Mouse (Mus musculus): ENCODE measurements around the gene Upp2.

Upp2 gene

GRCm38 (mm10) chr2:58567066-58567810, at the start of gene Upp2, which contains the start of gene Acvr1:
Upp2 (plus strand) TSS chr2:58567298.
Acvr1 (minus strand) TSS chr2:58567157.
- peak; percentile 81 for DNase-seq (ENCODE audit: extremely low spot score, low spot score)

DNA sequence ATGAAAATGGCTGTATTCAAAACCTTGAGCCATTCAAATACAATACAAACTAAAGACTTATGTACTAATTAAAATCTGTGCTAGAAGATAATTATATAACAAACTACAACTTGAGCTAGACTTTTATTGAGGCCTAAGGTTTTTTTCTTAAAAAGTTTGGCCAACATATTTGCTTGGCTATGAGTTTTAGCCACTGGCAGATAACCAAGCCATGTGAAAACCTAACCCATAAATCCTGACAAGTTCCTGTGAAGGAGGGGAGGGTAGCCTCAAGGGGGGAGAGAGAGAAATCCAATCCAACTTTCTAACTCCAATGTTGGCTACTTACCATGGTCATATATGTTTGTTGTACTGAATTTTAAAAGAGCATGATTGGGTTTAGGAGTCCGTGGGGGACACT, 48.6 kb upstream of the Upp2 start:
- no peak for DNase-seq (ENCODE audit: extremely low spot score, low spot score)

DNA sequence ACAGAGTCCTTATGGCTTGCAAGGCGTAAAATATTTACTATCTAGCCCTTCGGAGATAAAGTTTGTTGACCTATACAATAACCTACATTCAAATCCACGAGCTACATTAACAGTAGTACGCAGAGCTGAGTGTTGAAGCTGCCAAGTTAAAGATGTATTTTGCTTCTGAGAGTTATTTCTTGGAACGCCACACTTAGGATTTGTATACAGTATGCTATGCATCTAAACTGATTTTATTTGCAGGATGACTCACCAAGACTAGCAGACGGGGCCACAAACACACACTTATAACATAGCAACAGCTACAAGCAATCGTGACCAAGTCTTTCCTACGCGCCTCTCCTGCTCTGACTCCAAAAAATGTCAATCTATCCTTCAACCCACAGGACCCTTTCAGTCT, 46.4 kb upstream of the Upp2 start:
- no peak for DNase-seq (ENCODE audit: extremely low spot score, low spot score)

DNA sequence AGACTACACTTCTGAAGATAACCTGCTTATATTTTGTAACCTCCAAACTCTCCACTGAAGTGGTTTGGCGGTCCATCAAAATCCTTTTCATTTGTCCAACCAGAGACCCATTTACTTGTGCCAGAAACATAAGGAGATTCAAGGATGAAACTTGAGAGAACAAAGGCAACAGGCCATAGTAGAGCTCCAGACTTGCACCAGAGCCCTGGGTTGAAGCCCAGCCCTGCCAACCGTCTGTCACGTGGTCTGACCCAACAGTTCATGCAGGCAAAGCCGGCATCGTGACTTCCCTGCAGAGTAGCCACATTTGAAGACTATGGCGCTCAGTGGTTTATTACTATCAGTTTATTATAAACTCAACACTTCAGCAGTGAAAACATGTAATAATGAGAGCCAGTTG, 45.5 kb upstream of the Upp2 start:
- no peak for DNase-seq (ENCODE audit: extremely low spot score, low spot score)

DNA sequence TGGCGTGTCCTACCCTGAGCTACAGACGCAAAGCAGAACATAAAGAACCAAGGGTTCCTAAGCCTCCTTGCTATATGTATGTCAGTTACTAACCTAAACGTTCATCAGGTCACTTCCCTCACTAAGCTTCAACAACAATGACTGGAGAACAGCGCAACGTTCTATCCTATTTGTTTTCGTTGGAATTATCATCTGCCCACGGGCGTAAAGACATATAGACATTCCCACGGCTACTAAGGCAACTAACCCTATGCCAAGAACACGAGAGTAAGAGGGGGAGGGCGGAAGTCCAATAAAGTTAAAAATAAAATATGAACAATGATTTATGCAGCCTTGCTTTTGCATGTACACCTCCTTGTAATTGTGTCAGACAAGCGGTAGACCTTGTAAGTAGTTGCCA, 44.0 kb upstream of the Upp2 start:
- no peak for DNase-seq (ENCODE audit: extremely low spot score, low spot score)

DNA sequence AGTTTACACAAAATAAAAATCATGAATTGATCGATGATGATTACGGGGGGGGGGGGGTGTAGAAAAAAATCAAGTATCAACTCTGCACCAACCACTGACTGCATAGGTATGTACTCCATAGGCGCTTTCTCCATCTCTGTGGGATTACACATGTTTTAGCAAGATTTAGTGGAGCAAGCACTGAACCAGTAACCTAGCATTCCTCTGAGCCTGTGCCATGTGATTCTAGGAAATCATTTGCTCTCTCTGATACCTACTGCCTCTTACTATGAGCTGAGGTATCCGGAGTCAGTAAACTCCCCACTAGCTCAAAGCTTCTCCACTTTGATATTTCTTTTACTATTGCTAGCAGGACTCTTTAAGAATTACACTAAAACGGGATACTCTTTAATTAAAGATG, 43.2 kb upstream of the Upp2 start:
- DNase-seq (ENCODE audit: extremely low spot score, low spot score) = no peak

DNA sequence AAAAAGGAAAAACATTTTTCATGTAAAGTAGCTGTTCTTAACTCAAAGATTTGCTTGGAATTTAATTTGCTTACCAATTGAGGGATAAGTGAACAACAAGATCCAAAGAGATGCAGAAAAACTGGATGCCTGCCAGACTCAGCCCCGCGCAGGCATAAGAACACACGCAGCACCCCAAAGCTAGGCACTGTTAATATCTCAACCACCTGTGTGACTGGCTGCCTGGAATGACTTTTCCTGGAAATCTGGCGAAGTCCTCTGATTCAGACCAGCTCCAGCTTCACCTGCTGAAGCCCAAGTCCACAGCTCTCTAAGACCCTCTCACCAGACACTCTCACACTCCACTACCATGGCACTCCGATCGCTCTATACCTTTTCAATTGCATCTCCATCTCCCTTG, 42.7 kb upstream of the Upp2 start:
- no peak for DNase-seq (ENCODE audit: extremely low spot score, low spot score)

DNA sequence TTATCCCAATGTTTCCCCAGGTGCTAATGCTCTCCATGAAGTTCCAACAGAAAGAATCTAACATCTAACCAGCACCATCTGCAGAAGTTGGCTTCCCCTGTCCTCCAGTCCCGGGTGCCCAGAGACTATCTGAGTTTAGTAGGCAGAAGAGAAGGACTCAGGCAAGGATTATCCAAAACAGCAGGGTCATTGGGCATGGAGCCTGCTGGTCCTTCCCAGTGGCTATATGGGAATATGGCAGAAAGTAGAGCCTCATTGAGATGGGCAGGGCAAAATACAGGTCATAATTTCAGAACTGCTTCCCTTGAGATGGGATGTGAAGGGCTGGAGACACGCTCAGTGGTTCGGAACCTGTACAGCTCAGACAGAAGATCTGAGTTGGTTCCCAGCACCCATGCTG, 39.3 kb upstream of the Upp2 start:
- no peak for DNase-seq (ENCODE audit: extremely low spot score, low spot score)

DNA sequence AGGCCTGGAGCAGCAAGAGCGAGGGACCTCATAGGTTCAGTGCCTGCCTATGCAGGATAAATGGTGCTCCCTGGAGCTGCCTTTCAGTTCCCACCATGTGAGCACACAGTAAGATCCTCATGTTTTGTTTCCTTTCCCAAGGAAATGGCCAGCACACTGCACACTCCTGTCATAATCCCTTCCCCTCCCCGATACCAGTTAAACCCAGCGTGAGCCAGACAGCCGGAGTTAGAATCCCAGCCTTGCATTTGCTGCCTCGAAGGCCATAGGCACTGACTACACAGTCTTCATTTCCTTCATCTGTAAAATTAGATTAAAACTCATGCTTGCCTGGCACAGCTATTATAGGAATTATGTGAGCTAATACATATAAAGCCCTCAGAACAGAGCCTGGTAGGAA, 37.7 kb upstream of the Upp2 start:
- DNase-seq (ENCODE audit: extremely low spot score, low spot score) = no peak

DNA sequence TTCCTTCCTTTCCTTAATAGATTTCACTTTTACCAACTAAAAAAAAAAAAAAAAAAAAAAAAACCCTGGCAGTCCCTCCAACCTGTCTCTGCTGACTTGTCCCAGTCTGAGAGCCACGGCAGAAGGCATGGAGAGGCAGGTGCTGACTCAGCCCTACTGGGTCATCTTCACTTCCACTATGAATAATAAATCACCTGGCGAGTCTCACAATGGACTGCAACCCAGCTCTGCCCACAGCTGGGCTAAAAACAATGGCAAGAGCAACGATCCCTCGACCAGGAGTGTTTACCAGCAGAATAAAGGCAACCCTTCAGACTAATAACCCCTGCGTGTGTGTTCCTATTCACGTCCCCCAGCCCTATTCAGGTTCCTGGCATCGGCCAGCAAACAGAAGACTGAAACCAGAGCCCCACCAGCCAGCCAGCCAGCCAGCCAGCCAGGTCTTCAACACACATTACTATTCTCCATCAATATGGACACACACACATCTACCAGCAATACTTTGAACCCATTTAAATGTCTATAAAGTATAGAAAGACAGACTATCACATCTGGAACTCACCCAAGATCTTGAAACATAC, 37.1 kb upstream of the Upp2 start:
- no peak for DNase-seq (ENCODE audit: extremely low spot score, low spot score)

DNA sequence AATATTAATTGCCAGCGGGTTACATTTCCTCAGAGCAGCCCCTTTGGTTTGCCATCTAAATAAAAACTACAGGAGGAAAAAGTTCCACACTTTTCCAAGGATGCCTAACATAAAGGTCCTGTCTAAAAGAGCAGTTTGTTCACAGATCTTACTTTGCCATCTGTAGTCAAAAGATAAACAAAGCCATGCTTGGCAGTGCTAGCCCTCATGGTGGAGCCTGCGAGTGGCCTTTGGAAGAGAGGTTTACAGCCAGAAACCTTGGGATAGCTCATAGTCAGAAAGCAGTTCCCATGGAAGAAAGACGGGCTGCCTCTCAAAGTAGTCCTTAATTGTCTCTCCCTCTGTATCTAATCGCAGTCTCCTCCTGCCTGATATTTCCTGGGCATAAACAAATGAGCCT, 36.6 kb upstream of the Upp2 start:
- DNase-seq (ENCODE audit: extremely low spot score, low spot score) = no peak

DNA sequence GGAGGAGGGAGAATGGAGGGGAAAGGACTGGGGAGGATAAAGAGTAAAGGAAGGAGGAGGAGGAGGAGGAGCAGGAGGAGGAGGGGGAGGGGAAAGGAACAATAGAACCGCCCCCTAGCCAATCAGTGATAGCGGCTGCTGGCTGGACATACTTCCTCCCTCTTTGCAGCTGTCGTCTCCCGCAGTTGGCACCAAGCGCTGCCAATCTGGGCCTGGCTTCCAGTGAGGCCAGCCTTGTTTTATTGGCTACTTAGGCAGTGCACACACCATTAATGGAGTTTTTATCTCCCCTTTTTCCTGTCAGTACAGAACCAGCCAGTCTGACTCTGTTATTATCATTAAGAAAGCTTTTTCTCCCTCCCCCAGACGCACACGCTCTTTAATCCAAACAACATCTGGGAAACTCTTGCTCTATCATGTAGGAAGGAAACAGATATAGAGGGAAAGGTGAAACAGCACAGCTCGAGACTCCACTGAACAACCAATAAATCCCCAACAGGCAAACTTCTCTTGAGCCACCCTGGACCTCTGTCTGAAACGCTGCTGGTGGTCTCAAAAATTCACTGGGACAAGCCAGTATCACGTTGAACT, 34.7 kb upstream of the Upp2 start:
- peak; percentile 61 for DNase-seq (ENCODE audit: extremely low spot score, low spot score)

DNA sequence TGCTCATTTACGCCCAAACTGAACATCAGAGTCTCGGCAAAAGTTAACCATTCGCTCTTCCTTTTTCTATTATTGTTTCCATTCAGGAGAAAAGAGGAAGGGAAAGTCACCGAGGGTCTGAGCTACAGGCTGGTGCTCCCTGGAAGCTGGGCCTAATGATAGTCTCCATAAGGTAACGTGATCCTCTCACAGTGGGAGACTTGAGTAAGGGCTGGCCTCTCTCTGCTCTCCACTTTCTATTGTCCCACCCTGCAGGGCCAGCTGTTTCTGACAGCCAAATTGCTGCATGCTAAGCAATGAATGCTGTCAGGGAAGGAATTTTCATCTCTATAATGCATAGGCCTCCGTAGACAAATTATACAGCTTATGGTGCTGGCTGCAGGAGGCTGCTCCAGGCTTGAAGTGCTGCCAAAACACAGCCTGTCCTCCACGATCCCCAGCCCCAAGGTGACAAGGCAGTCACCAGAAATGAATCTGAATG, 33.5 kb upstream of the Upp2 start:
- DNase-seq (ENCODE audit: extremely low spot score, low spot score) = peak; percentile 53

DNA sequence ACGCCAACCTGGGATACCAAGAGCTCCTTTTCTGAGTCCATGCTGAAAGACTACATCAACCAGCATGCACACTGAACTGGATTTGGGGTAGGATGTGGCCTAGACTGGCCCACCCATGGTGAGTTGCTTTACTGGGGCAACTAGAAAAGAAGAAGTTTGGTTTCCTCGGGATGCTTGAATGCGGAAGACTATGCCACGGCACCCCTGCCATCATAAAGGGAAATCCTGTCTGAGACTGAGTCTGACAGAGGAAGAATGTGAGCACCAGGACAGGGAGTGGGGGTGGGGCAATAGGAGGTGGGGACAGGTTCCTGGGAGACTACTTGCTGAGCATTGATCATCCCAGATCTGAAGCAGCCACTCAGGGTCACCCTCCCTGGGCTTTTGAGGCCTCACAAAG, 32.7 kb upstream of the Upp2 start:
- DNase-seq (ENCODE audit: extremely low spot score, low spot score) = no peak

- DNase-seq (ENCODE audit: extremely low spot score, low spot score) = no peak
These were observed 31.9 kb upstream of the Upp2 start for GRCm38 (mm10) chr2:58535233-58535632.

DNA sequence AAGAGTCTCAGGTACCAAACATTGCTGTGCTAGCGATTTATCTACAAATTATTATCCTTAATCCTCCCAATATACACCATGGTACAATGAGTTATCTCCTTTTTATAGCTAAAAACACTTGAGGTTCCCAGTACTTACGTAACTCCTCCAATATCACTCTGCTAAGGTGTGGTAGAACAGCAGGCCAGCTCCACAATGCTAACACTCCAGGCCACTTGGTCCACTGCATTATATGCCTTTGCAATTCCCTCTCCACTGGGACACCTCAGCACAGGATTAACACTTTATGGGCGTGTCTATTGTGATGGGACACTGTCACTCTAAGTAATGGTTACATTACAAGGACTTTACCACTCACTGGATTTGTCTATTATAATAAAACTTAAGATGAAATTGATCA, 30.3 kb upstream of the Upp2 start:
- no peak for DNase-seq (ENCODE audit: extremely low spot score, low spot score)

GRCm38 (mm10) chr2:58538196-58538595, 28.9 kb upstream of the Upp2 start:
- no peak for DNase-seq (ENCODE audit: extremely low spot score, low spot score)

DNA sequence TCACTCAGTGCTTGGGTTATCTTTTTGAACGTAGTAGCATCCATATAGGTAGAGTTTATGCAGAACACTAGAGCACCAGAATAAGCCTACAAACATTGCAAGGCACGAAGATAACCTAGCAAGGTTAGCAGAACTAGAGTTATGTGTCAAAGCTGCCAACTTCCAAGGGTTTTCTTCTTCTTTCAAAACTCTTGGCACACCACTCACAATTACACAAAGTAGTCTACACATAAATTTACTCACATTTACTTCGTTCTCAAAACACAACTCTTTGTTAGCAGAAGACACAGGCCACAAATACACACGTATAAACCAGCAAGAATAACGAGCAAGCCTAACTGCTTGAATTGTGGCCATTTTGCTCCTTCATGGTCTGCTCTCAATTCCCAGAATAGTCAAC, 23.8 kb upstream of the Upp2 start:
- DNase-seq (ENCODE audit: extremely low spot score, low spot score) = no peak

- DNase-seq (ENCODE audit: extremely low spot score, low spot score) = no peak
These were observed 22.7 kb upstream of the Upp2 start for GRCm38 (mm10) chr2:58544368-58544767.

DNA sequence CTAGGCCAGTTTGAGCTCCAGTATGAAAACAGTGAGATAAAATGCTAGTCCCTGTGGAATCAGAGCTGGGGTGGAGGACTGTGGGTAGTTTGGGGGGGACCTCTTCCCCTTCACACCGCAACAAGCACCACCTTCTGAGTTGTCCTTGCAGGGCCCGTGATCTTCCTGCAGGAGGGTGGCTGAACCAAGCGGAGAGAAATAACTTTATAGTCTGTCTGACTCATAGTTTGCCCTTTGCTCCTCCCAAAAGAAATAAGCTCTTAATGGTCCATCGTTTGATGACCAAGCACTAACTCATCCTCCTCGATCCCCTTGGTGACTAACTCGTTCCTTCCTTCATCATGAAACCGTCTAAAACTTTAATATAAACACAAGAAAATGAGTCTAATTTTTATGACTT, 20.8 kb upstream of the Upp2 start:
- no peak for DNase-seq (ENCODE audit: extremely low spot score, low spot score)

GRCm38 (mm10) chr2:58548943-58549342, 18.2 kb upstream of the Upp2 start:
- no peak for DNase-seq (ENCODE audit: extremely low spot score, low spot score)

DNA sequence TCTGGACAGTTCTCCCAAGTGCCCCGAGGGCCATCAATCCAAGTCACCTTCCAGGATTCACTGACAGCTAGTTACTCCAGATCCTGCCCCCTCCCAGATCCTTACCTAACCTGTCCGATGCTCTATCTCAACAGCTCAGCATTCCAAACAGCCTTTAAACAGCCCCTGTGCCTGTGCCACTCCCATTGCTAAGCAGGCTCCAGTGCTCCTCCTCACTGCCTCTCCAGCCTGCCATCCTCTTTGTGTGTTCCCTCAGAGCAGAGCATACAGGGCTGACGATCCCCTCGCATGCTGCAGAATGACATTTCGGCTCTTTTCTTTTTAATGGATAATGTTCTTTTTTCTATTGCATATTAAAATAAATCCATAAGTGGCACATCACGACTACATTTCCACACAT, 17.1 kb upstream of the Upp2 start:
- no peak for DNase-seq (ENCODE audit: extremely low spot score, low spot score)

DNA sequence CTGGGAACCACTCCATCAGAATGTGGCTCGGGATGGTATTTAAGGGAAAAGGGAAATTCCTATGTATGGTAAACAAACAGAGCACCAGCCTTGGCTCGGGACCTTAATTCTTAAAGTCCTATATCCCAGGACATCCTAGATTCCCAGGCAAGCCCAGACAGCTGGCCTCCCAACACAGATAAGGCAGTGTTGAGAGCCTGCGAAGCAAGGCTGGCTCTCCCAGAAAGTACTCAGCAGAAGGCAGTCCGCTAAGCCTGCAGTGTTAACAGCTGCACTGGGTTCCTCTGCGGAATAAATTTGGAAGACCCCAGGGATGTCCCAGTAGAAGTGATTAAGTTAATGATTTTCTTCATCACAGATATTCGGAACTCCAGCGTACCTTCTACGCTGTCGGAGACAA, 16.6 kb upstream of the Upp2 start:
- no peak for DNase-seq (ENCODE audit: extremely low spot score, low spot score)

Measured in neural tube, embryonic 10.5 days (tissue).